Mouse (Mus musculus): ENCODE data around the gene Nploc4. TPM values are rescaled to one million over a fixed set of nuclear protein-coding genes. Genes with fewer than 3 reads are reported as not detected.
A peak's percentile ranks its signal among the peaks of the same experiment; 100 is the strongest.

The Nploc4 gene
- total and polyA plus RNA-seq, 2 experiments from 2014 or later = 20.5 to 59.0 TPM

DNA sequence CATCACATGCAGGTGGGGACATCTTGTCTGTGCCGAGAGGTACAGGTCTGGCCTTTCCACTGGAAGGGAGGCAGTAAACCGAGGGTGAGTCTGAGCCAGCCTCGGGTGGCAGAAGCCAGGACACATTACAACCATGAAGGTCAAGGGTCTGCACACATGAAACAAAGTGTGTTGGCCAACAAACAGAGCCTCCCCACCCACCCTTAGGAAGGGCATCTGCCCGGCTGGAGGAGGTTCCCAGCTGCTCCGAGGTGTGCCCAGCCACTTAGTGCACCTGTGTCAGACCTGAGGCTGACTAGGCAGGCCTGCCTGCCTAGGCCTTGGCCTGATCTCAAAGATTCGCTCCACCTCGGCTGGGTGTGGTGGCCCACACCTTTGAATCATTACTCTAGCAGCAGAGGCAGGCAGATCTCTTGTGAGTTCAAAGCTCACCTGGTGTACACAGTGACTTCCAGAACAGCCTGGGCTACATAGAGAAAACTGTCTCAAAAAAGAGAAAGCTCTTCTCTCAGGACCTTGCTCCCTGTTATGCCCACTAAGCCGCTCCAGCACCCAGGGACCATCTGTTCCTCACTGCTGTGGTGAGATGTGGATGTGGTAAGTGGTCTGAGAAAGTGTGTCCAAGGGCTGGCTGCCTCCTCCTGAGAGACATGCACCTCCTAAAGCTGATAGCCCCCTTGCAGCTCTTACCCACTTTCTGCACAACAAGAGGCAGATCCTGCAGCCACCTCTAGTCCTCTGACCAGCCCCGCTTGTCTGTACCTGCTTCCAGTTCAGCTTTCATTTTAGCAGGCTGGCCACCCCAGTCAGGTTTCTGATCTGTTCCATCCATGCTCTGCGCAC is 86.0 kb downstream of the Nploc4 start:
- DNase-seq (ENCODE audit: low spot score) (peak; percentile 11), ATAC-seq (ENCODE audit: insufficient read depth, low read depth) (no peak)
- Histone ChIP-seq H3K4me3 (ENCODE audit: low read depth, low read length) (no peak overlapping the region), H3K27me3 (ENCODE audit: control insufficient read depth, insufficient read depth, low read length) (no peaks in the 10 kb centered on the region), H3K9ac (replicated peaks; ENCODE audit: low read depth, low read length) (peak overlapping the region; percentile 100), H3K4me1 (ENCODE audit: control insufficient read depth, insufficient read depth) (peaks cover 26% of the 10 kb centered on the region), H3K27ac (ENCODE audit: low read depth) (peak overlapping the region; percentile 99), H3K36me3 (replicated peaks; ENCODE audit: control insufficient read depth, insufficient read depth, low read length) (peaks cover 4% of the 10 kb centered on the region), H3K4me2 (ENCODE audit: low read depth, low read length) (peak overlapping the region; percentile 85; the same call in 1 of the 2 replicates), H3K9me3 (replicated peaks; ENCODE audit: control insufficient read depth, low read length) (no peaks in the 10 kb centered on the region)
- TF ChIP-seq CTCF (IDR thresholded peaks at IDR 0.05; ENCODE audit: low read depth) = no peak
- no peak for TF ChIP-seq EP300 (IDR thresholded peaks at IDR 0.05; ENCODE audit: low read depth)
- WGBS = 70% methylated on average over 10 of the region's 10 CpGs

DNA sequence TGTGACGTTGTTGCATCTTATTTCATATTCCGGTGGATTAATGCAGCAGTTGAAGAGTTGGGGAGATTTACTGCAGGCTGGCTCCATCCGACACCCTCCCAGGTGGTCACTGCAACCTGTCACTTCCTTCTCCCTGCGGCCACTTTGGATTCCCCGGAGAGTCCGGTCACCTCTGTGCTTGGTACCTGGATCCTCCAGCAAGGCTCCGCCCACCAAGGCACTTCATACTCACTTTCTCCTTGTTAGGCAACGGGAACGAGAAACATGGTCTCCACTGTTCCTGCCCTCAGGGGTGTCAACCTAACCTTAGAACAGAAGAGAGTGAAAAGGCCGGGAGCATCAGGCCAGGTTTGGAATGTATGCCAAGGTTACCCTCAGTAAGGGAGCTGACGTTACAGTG is 86.8 kb downstream of the Nploc4 start:
- peaks cover 26% of the 10 kb centered on the region for H3K4me1 ChIP-seq (ENCODE audit: control insufficient read depth, insufficient read depth)
- 12% methylated on average over 11 of the region's 11 CpGs for WGBS
- H3K9me3 ChIP-seq (replicated peaks; ENCODE audit: control insufficient read depth, low read length) = no peaks in the 10 kb centered on the region
- no peak for ATAC-seq (ENCODE audit: insufficient read depth, low read depth)
- H3K4me3 ChIP-seq (ENCODE audit: low read depth, low read length) = peak overlapping the region; percentile 98
- H3K4me2 ChIP-seq (ENCODE audit: low read depth, low read length) = peak overlapping the region; percentile 85
- peak overlapping the region; percentile 99 for H3K27ac ChIP-seq (ENCODE audit: low read depth)
- peaks cover 7% of the 10 kb centered on the region for H3K36me3 ChIP-seq (replicated peaks; ENCODE audit: control insufficient read depth, insufficient read depth, low read length)
- peak; percentile 44 for DNase-seq (ENCODE audit: low spot score)
- no peaks in the 10 kb centered on the region for H3K27me3 ChIP-seq (ENCODE audit: control insufficient read depth, insufficient read depth, low read length)
- TF ChIP-seq CTCF (IDR thresholded peaks at IDR 0.05; ENCODE audit: low read depth) (no peak), EP300 (IDR thresholded peaks at IDR 0.05; ENCODE audit: low read depth) (no peak)
- peak overlapping the region; percentile 100 for H3K9ac ChIP-seq (replicated peaks; ENCODE audit: low read depth, low read length)

DNA sequence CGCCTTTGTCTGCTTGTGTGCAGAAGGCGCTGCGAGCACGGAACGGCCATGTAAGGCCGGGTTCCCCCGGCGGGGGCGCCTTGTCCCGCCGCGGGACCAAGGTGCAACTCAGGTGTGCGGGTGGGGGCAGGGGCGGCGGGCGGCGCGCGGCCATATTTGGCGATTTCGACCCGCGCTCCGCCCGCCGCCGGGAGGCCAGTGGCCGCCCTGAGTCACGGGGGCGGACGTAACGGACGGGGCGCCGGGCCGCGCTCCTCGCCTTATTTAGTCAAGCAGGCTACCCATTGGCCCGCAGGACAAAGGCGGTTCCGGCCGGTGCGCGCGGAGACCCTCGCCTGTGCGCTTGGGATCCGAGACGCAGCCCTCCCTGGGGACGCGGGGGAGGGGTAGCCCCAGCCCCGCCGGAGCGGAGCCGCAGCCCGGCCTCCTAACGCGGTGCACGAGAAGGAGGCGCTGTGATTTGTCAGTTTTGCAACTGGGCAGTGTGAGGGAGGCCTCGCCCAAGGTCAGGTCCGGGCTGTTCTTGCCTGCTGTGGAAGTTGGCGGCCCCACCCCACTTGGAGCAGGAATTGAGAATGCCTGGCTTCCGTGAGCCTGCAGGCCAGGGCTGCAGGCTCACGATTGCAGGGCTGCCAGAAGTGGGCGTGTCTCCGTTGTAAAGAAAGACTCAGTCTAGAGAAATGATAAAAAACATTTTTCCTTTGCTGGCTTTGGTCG is 87.4 kb downstream of the Nploc4 start:
- peaks cover 26% of the 10 kb centered on the region for H3K4me1 ChIP-seq (ENCODE audit: control insufficient read depth, insufficient read depth)
- no peaks in the 10 kb centered on the region for H3K27me3 ChIP-seq (ENCODE audit: control insufficient read depth, insufficient read depth, low read length)
- TF ChIP-seq CTCF (IDR thresholded peaks at IDR 0.05; ENCODE audit: low read depth) = no peak; the same call in none of the 2 replicates
- peak; percentile 96 for TF ChIP-seq EP300 (IDR thresholded peaks at IDR 0.05; ENCODE audit: low read depth)
- under 1% methylated on average over 67 of the region's 68 CpGs for WGBS
- peak overlapping the region; percentile 85 for H3K4me2 ChIP-seq (ENCODE audit: low read depth, low read length)
- DNase-seq (ENCODE audit: low spot score) = peak; percentile 96
- peaks cover 10% of the 10 kb centered on the region for H3K36me3 ChIP-seq (replicated peaks; ENCODE audit: control insufficient read depth, insufficient read depth, low read length)
- no peaks in the 10 kb centered on the region for H3K9me3 ChIP-seq (replicated peaks; ENCODE audit: control insufficient read depth, low read length)
- H3K9ac ChIP-seq (replicated peaks; ENCODE audit: low read depth, low read length) = peak overlapping the region; percentile 100
- peak; percentile 78 for ATAC-seq (ENCODE audit: insufficient read depth, low read depth)
- peak overlapping the region; percentile 99 for H3K27ac ChIP-seq (ENCODE audit: low read depth)
- H3K4me3 ChIP-seq (ENCODE audit: low read depth, low read length) = peak overlapping the region; percentile 98

GRCm38 (mm10) chr11:120349371-120349985 is 88.0 kb downstream of the Nploc4 start:
- ATAC-seq (ENCODE audit: insufficient read depth, low read depth) = no peak
- Histone ChIP-seq H3K4me1 (ENCODE audit: control insufficient read depth, insufficient read depth) (peaks cover 26% of the 10 kb centered on the region), H3K9ac (replicated peaks; ENCODE audit: low read depth, low read length) (peak overlapping the region; percentile 100), H3K27me3 (ENCODE audit: control insufficient read depth, insufficient read depth, low read length) (no peaks in the 10 kb centered on the region), H3K9me3 (replicated peaks; ENCODE audit: control insufficient read depth, low read length) (no peaks in the 10 kb centered on the region), H3K27ac (ENCODE audit: low read depth) (peak overlapping the region; percentile 99), H3K4me2 (ENCODE audit: low read depth, low read length) (peak overlapping the region; percentile 85), H3K4me3 (ENCODE audit: low read depth, low read length) (peak overlapping the region; percentile 98), H3K36me3 (replicated peaks; ENCODE audit: control insufficient read depth, insufficient read depth, low read length) (peaks cover 13% of the 10 kb centered on the region)
- peak; percentile 49 for DNase-seq (ENCODE audit: low spot score)
- WGBS = 0% methylated on average over 16 of the region's 16 CpGs
- TF ChIP-seq EP300 (IDR thresholded peaks at IDR 0.05; ENCODE audit: low read depth) = no peak
- no peak for TF ChIP-seq CTCF (IDR thresholded peaks at IDR 0.05; ENCODE audit: low read depth)

GRCm38 (mm10) chr11:120348684-120349370 is 88.7 kb downstream of the Nploc4 start:
- Histone ChIP-seq H3K27ac (ENCODE audit: low read depth) (peak overlapping the region; percentile 99), H3K4me1 (ENCODE audit: control insufficient read depth, insufficient read depth) (peaks cover 23% of the 10 kb centered on the region), H3K9ac (replicated peaks; ENCODE audit: low read depth, low read length) (peak overlapping the region; percentile 100), H3K36me3 (replicated peaks; ENCODE audit: control insufficient read depth, insufficient read depth, low read length) (peaks cover 13% of the 10 kb centered on the region), H3K9me3 (replicated peaks; ENCODE audit: control insufficient read depth, low read length) (no peaks in the 10 kb centered on the region), H3K4me3 (ENCODE audit: low read depth, low read length) (peak overlapping the region; percentile 98), H3K4me2 (ENCODE audit: low read depth, low read length) (peak overlapping the region; percentile 85), H3K27me3 (ENCODE audit: control insufficient read depth, insufficient read depth, low read length) (no peaks in the 10 kb centered on the region)
- WGBS = under 1% methylated on average over 51 of the region's 53 CpGs
- ATAC-seq (ENCODE audit: insufficient read depth, low read depth) (peak; percentile 5), DNase-seq (ENCODE audit: low spot score) (peak; percentile 58)
- no peak for TF ChIP-seq CTCF (IDR thresholded peaks at IDR 0.05; ENCODE audit: low read depth)
- TF ChIP-seq EP300 (IDR thresholded peaks at IDR 0.05; ENCODE audit: low read depth) = peak; percentile 31; the same call in 1 of the 2 replicates
